In genomic region chr7:110639958-110640357, GRCm38 (mm10) we compare ENCODE assay signal across 3 mouse cellular contexts. TPM values are rescaled to one million over a fixed set of nuclear protein-coding genes. Genes with fewer than 3 reads are reported as not detected.
"Had no signal": no experiment of that assay in that cellular context is flagged by ENCODE, and none has a peak within 500 bp of the region (broad histone marks: within the 10 kb centered on the region; RNA-seq: fewer than 3 reads in every experiment).

No protein-coding gene starts in this region.

RNA-seq across cellular contexts. Expression of gene Adm, which starts 12.5 kb away (rescaled TPM):
- total RNA-seq: common myeloid progenitor, adult 5-6 weeks; granulocyte monocyte progenitor cell, adult 5-6 weeks had no signal
- polyA plus RNA-seq: erythroblast, embryonic 14.5 days had no signal

RNA-seq across cellular contexts. Expression of gene Sbf2, which starts 25.2 kb away (rescaled TPM):
- polyA plus RNA-seq: erythroblast, embryonic 14.5 days had no signal
